Mouse (Mus musculus): ENCODE measurements at regions not wholly inside any gene's neighbourhood (a gene's known extent, or its start where the extent isn't known, plus 50 kb on each side); places are given as distances from the start of the nearest gene placed in this dataset.

GRCm38 (mm10) chr4:64599222-64599621 is 524.8 kb upstream of the Pappa start:
- no peak for DNase-seq (ENCODE audit: low read depth)

DNA sequence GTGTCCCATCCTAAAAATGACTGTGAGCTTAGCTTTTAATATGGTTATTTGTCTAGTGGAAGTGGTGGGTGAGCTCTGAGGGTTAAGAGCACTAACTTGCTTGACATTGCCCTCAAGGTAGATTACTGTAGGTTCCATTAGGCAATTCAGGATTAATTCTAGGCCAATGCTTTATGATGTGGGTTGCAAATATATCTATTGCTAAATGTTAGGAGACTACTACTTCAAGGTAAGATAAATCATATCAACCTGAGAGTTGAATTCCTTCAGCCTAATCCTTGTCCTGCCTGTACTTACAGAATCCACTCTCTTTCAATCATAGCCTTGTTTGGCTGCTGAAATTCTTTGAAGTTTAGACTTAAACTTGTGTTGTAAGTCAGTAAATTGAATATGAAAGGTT is 501.2 kb upstream of the Pappa start:
- DNase-seq (ENCODE audit: low read depth), result no peak

DNA sequence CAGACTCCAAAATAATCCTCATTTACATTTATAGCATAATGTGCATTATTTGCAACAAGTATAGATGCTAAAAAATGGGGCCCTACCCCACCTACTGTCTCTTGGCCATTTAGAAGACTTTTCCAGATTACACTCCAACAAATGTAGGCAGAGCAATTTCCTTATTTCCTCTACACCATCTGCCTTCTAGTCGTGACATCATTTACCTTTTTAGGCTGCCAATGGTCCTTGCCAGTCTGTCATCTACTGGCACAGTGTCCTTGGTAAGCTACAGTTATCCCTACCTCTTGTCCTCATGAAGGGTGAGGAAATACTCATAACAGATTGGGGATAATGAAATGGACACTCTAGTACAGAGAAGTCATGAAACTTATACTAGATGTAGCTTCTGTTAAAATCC is 491.8 kb upstream of the Pappa start:
- no peak for DNase-seq (ENCODE audit: low read depth)

- DNase-seq (ENCODE audit: low read depth), result peak; percentile 71
Measured at GRCm38 (mm10) chr4:64635256-64635962, 488.6 kb upstream of the Pappa start.

DNA sequence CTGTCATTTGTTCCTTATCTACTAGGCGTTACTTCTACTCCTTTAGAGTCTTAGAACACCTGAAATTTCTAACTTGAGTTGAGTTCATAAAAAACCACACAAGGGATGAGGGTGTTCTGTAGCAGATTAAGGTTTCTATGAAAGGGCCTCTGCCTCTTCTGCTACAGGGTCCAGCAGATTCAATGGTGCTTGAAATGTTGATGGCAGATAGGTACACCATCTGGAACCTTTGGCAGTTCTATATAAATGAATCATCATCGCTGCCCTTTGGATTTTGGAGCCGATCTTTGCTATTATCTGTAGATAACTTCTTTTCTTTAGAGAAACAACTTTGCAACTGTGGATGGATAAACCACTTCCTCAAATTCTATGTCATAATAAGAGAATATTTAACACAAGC is 483.9 kb upstream of the Pappa start:
- DNase-seq (ENCODE audit: low read depth), result no peak

GRCm38 (mm10) chr4:64640976-64641375 is 483.0 kb upstream of the Pappa start:
- no peak for DNase-seq (ENCODE audit: low read depth)

- no peak for DNase-seq (ENCODE audit: low read depth)
Measured at GRCm38 (mm10) chr4:64645141-64645540, 478.8 kb upstream of the Pappa start.

DNA sequence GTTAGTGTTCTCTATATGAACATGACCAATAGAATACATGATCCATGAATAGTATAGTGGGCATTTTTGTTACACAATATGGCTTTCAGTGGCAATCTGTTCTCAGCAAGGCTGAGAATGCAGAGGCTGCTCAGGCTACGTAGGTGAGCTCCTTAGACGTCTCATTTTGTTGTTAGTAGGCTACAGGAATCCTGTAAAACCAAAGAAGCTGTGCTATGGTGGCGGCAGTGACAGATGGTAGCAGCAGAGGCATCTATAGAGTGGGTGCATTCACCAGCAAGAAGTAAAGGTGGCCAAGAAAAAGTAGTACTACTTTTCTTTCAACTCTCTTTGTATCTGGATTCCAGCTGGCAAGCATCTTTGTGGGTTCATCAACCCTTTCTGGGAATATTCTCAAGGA is 469.8 kb upstream of the Pappa start:
- no peak for DNase-seq (ENCODE audit: low read depth)

- DNase-seq (ENCODE audit: low read depth), result no peak
Measured at GRCm38 (mm10) chr4:64655534-64655933, 468.4 kb upstream of the Pappa start.

- no peak for DNase-seq (ENCODE audit: low read depth)
Measured at GRCm38 (mm10) chr4:64663722-64664121, 460.3 kb upstream of the Pappa start.

DNA sequence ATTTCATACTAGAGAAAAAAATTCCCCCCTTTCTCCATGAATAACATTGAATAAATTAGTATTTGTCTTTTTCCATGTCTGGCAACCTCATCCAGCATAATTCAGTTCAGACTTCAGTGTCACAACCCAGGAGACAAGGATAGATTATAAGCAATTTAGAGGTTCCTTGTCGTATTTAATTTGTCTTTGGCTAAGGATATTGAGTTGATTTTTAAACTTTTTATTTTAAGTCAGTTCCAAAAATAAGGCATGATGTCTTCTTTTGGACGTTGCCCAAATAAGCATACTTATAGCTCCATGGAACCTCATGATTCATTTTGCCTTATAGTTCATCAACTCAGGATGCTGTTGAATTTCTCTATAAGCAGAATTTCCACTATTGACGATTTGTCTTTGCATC is 456.0 kb upstream of the Pappa start:
- peak; percentile 57 for DNase-seq (ENCODE audit: low read depth)

- DNase-seq (ENCODE audit: low read depth), result no peak
Measured at GRCm38 (mm10) chr4:64669722-64670121, 454.3 kb upstream of the Pappa start.

DNA sequence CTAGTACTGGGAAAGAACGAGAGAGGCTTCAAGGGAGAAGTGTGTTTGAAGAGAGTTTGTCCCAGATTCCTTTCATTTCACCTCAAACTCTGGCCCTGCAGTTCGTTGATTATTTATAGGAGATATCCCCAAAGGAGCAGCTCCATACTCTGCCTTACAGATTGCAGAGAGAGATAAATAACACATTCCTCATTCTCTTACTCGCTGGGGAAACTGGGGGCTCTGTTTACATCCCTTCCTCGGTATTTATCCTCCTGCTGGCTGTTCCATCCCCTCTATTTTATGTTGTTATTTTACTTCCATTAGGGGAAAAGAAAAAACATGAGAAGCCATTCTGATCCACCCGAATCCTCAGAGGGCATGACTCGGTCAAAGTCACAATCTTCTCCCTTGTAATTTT is 447.5 kb upstream of the Pappa start:
- DNase-seq (ENCODE audit: low read depth), result no peak

DNA sequence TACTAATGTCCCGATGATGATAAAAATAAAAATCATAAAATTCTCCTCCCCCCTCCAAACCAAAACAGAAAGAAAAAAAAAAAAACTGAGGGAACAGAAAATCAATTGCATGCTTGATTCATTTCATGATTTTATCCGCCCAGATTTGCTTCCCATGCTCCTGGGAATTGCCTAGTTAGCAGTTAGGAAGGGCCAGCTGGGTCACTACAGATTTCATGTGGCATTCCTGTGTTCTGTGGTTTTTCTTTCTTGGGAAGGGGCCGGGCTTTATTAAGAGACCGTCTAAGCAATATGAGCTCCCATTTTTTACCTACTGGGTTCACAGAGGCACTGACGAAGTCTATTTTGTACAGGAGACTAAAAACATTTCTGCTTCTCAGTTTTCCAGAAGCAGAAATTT is 447.1 kb upstream of the Pappa start:
- no peak for DNase-seq (ENCODE audit: low read depth)

DNA sequence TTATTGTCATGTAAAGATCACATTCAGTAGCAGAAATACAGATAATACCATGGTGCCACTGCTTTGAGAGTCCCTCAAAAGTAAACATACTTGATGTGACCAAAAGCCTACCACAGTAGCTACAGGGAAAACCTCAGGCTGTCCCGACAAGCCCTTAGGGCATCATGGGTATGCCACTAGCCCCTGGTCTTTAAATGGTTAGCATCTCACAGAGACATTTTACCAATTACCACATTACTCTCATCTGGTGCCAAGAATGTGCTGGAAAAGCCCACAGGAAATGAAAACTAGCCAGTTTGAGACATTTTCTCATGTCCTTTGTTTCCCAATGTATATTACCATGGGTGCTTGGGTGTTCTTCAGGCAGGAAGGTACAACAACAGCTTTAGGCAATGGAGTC is 439.3 kb upstream of the Pappa start:
- no peak for DNase-seq (ENCODE audit: low read depth)

- peak; percentile 20 for DNase-seq (ENCODE audit: low read depth)
Measured at GRCm38 (mm10) chr4:64696134-64696533, 427.8 kb upstream of the Pappa start.

GRCm38 (mm10) chr4:64723296-64723695 is 400.7 kb upstream of the Pappa start:
- DNase-seq (ENCODE audit: low read depth), result peak; percentile 9

- peak; percentile 11 for DNase-seq (ENCODE audit: low read depth)
Measured at GRCm38 (mm10) chr4:64724851-64725250, 399.1 kb upstream of the Pappa start.

GRCm38 (mm10) chr4:64755986-64756385 is 368.0 kb upstream of the Pappa start:
- DNase-seq (ENCODE audit: low read depth), result peak; percentile 52

- DNase-seq (ENCODE audit: low read depth), result peak; percentile 58
Measured at GRCm38 (mm10) chr4:64768610-64769009, 355.4 kb upstream of the Pappa start.

DNA sequence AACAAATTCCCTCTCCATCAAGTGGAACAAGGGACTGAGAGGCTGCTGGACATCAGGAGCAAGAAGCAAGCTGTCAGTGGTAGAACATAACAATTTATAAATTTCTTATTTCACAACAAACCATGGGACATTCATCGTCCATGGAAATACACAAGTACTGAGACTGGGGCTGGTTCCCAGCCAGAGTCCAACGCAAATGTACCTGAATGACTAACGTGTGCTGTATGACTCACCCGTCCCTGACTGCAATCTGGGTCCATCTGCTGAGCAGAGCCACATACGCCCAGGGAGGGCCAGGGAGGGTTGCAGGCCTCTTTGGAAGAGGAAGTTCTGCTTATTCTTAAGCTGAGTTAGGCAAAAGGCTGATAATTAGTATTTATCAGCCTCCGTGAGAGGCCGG is 320.1 kb upstream of the Pappa start:
- DNase-seq (ENCODE audit: low read depth), result peak; percentile 79

DNA sequence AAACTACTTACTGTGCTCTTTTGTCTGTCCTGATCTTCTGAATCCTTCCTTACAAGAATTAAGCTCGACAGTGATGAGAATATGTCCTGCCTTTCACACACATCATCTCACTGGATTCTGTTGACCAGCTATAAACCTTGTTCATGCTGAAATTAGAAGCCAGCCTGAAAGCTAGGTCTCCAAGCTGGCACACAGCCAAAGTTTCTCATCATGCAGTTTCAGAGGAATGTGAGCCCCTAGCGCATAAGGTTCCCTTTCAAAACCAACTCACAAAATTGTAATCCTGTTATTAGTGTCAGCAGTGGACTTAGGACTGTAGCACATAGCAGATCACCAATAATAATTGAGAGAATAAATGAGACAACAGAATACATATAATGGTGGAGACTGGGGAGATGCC is 319.0 kb upstream of the Pappa start:
- peak; percentile 42 for DNase-seq (ENCODE audit: low read depth)

DNA sequence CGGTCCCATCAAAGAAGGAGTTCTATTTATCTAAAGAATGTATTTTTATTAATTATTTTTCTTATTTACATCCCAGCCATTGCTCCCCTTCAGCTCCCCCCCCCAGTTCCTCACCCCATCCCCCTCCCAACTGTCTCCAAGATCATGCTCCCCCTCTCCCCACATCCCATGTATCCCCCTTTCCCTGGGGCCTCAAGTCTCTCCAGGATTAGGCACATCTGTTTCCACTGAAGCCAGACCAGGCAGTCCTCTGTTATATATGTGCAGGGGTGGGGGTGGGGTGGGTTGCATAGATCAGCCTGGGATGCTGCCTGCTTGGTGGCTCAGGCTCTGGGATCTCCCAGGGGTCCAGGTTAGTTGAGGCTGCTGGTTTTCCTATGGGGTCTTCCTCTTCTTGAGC is 316.8 kb upstream of the Pappa start:
- no peak for DNase-seq (ENCODE audit: low read depth)

- no peak for DNase-seq (ENCODE audit: low read depth)
Measured at GRCm38 (mm10) chr4:64811974-64812373, 312.0 kb upstream of the Pappa start.

DNA sequence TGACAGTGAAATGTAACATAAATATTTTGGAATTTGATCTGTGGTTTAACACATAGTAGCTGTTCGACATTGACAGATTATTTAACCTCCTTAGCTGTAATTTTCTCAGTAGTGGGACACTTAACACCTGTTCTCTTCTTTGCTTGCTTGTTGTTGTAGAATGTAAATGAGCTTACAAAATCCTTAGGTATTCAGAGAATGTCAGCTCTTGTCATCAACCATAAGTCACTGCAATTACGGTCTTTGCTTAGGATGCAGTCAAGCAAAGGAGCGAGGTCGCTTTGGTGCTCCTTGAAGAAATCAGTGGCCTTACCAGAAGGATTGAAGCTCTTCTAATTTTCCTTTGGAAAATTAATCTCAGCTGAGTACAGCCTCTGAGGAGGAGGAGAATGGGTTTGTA is 311.2 kb upstream of the Pappa start:
- DNase-seq (ENCODE audit: low read depth), result no peak

All from NIH3T3 (cell line).